Mouse (Mus musculus) midbrain, embryonic 14.5 days (tissue): ENCODE results near the gene Fkbp8. TPM values are rescaled to one million over a fixed set of nuclear protein-coding genes. Genes with fewer than 3 reads are reported as not detected.

Experiments used
- ATAC-seq: fragments of 200-750 bp; cut with Nextera tagmentation; 2 replicates; pipeline ENCODE4 v1.8.0; 2017; ENCODE audit warnings: moderate number of reproducible peaks, moderate library complexity; ENCODE audit not compliant: low FRiP score, low TSS enrichment
- DNase-seq: peaks from one replicate; pipeline ENCODE4 v3.0.0-alpha.2; 2015
- H3K27ac ChIP-seq: fragments of 300-500 bp; sonication (generic); replicated peaks from 2 replicates; pipeline ENCODE4 v1.5.1; 2014; ENCODE audit warnings: mild to moderate bottlenecking, low read depth, low read length, moderate library complexity
- H3K27me3 ChIP-seq: fragments of 300-500 bp; sonication (generic); 2 replicates; pipeline ENCODE4 v1.6.1; 2014; ENCODE audit warnings: low read length, control low read depth, mixed read lengths; ENCODE audit not compliant: control insufficient read depth, insufficient read depth
- H3K36me3 ChIP-seq: fragments of 300-500 bp; sonication (generic); 2 replicates; pipeline ENCODE4 v1.6.1; 2014; ENCODE audit warnings: low read length, control low read depth; ENCODE audit not compliant: control insufficient read depth, insufficient read depth
- H3K4me1 ChIP-seq: fragments of 300-500 bp; sonication (generic); 2 replicates; pipeline ENCODE4 v1.6.1; 2014; ENCODE audit warnings: mild to moderate bottlenecking, antibody characterized with exemption, low read length, control low read depth; ENCODE audit not compliant: control insufficient read depth, insufficient read depth
- H3K4me2 ChIP-seq: fragments of 300-500 bp; sonication (generic); 2 replicates; pipeline ENCODE4 v1.6.1; 2014; ENCODE audit warnings: mild to moderate bottlenecking, low read length, moderate library complexity
- H3K4me3 ChIP-seq: fragments of 300-500 bp; sonication (generic); replicated peaks from 2 replicates; pipeline ENCODE4 v1.5.1; 2014; ENCODE audit warnings: low read depth, low read length
- H3K9ac ChIP-seq: fragments of 300-500 bp; sonication (generic); replicated peaks from 2 replicates; pipeline ENCODE4 v1.6.1; 2014; ENCODE audit warnings: mild to moderate bottlenecking, low read length, moderate library complexity
- H3K9me3 ChIP-seq: fragments of 300-500 bp; sonication (generic); 2 replicates; pipeline ENCODE4 v1.6.1; 2016; ENCODE audit warnings: low read length, control low read depth, mixed read lengths; ENCODE audit not compliant: control insufficient read depth
- WGBS: fragments of 180-500 bp; shearing (Covaris S2); extraction: QIAGEN DNeasy Blood & Tissue Kit; methylation state at CpG from one replicate; pipeline ENCODE4 v1.1.7; 2014; 5-methylcytosine and 5-hydroxymethylcytosine counted together
- polyA plus RNA-seq: library from polyadenylated mRNA; unstranded; fragments of >200 nt; fragmentation: Nextera tagmentation; extraction: Ambion mirVana; gene quantifications from 2 replicates; pipeline ENCODE4 v1.2.1, GENCODE M21; 2014

The Fkbp8 gene
- polyA plus RNA-seq, 1 experiment from 2014 or later, result 328 TPM

GRCm38 (mm10) chr8:70530314-70530713 lies 2.8 kb downstream of the Fkbp8 start:
- no peaks in the 10 kb centered on the region for H3K9me3 ChIP-seq
- H3K4me2 ChIP-seq, result no peak overlapping the region
- H3K27me3 ChIP-seq, result no peaks in the 10 kb centered on the region
- peaks cover 52% of the 10 kb centered on the region for H3K36me3 ChIP-seq
- WGBS, result 89% methylated on average over 2 of the region's 2 CpGs
- DNase-seq (no peak), ATAC-seq (no peak)
- H3K27ac ChIP-seq, result no peak overlapping the region
- H3K4me1 ChIP-seq, result peaks cover 18% of the 10 kb centered on the region
- no peak overlapping the region for H3K4me3 ChIP-seq
- H3K9ac ChIP-seq, result no peak overlapping the region

GRCm38 (mm10) chr8:70534281-70534680 lies 6.8 kb downstream of the Fkbp8 start:
- no peaks in the 10 kb centered on the region for H3K9me3 ChIP-seq

GRCm38 (mm10) chr8:70535221-70535620 lies 7.7 kb downstream of the Fkbp8 start:
- DNase-seq, result no peak
- WGBS, result 97% methylated on average over 3 of the region's 3 CpGs
- no peaks in the 10 kb centered on the region for H3K9me3 ChIP-seq
- no peak overlapping the region for H3K4me2 ChIP-seq
- no peak for ATAC-seq
- H3K27me3 ChIP-seq, result no peaks in the 10 kb centered on the region
- peaks cover 2% of the 10 kb centered on the region for H3K4me1 ChIP-seq
- peaks cover 69% of the 10 kb centered on the region for H3K36me3 ChIP-seq
- no peak overlapping the region for H3K9ac ChIP-seq
- H3K4me3 ChIP-seq, result no peak overlapping the region
- H3K27ac ChIP-seq, result no peak overlapping the region

More at GRCm38 (mm10) chr8:70534281-70534680, 6.8 kb downstream of the Fkbp8 start:
- DNase-seq (no peak), ATAC-seq (no peak)
- no peak overlapping the region for H3K4me2 ChIP-seq
- no peak overlapping the region for H3K27ac ChIP-seq
- H3K9ac ChIP-seq, result no peak overlapping the region
- no peak overlapping the region for H3K4me3 ChIP-seq
- no peaks in the 10 kb centered on the region for H3K27me3 ChIP-seq
- peaks cover 72% of the 10 kb centered on the region for H3K36me3 ChIP-seq
- WGBS, result 97% methylated on average over 12 of the region's 12 CpGs
- peaks cover 2% of the 10 kb centered on the region for H3K4me1 ChIP-seq

- H3K4me3 ChIP-seq, result no peak overlapping the region
- DNase-seq (no peak), ATAC-seq (no peak)
- H3K9ac ChIP-seq, result no peak overlapping the region
- H3K4me2 ChIP-seq, result no peak overlapping the region
- H3K36me3 ChIP-seq, result peaks cover 64% of the 10 kb centered on the region
- H3K27me3 ChIP-seq, result no peaks in the 10 kb centered on the region
- H3K4me1 ChIP-seq, result peaks cover 7% of the 10 kb centered on the region
- H3K27ac ChIP-seq, result no peak overlapping the region
- no peaks in the 10 kb centered on the region for H3K9me3 ChIP-seq
- 86% methylated on average over 2 of the region's 2 CpGs for WGBS
Measured at GRCm38 (mm10) chr8:70535701-70536100, 8.2 kb downstream of the Fkbp8 start.

- peak overlapping the region; percentile 79 for H3K4me2 ChIP-seq
- H3K4me3 ChIP-seq, result peak overlapping the region; percentile 87
- peaks cover 12% of the 10 kb centered on the region for H3K4me1 ChIP-seq
- 16% methylated on average over 24 of the region's 24 CpGs for WGBS
- H3K9me3 ChIP-seq, result no peaks in the 10 kb centered on the region
- H3K27ac ChIP-seq, result peak overlapping the region; percentile 91
- H3K36me3 ChIP-seq, result peaks cover 41% of the 10 kb centered on the region
- ATAC-seq (peak; percentile 7; the same call in 1 of the 2 replicates), DNase-seq (peak; percentile 37)
- H3K27me3 ChIP-seq, result no peaks in the 10 kb centered on the region
- peak overlapping the region; percentile 39; the same call in 1 of the 2 replicates for H3K9ac ChIP-seq
Measured at GRCm38 (mm10) chr8:70538024-70538579, 10.6 kb downstream of the Fkbp8 start.

- no peaks in the 10 kb centered on the region for H3K27me3 ChIP-seq
- H3K27ac ChIP-seq, result peak overlapping the region; percentile 91
- H3K4me2 ChIP-seq, result peak overlapping the region; percentile 79
- H3K4me3 ChIP-seq, result peak overlapping the region; percentile 87
- H3K4me1 ChIP-seq, result peaks cover 12% of the 10 kb centered on the region
- ATAC-seq, result peak; percentile 81
- DNase-seq, result peak; percentile 100
- H3K9ac ChIP-seq, result peak overlapping the region; percentile 39
- 2% methylated on average over 32 of the region's 32 CpGs for WGBS
- no peaks in the 10 kb centered on the region for H3K9me3 ChIP-seq
- H3K36me3 ChIP-seq, result peaks cover 36% of the 10 kb centered on the region
Measured at GRCm38 (mm10) chr8:70538633-70539076, 11.1 kb downstream of the Fkbp8 start.

GRCm38 (mm10) chr8:70539077-70539813 lies 11.7 kb downstream of the Fkbp8 start, which contains the start of gene Ell:
TSS of gene Ell (plus strand) at chr8:70539457.
- H3K27ac ChIP-seq, result peak within 1 kb of the TSS; percentile 91
- peaks cover 12% of the 10 kb centered on the region for H3K4me1 ChIP-seq
- ATAC-seq (peak; percentile 88), DNase-seq (peak; percentile 98)
- H3K27me3 ChIP-seq, result no peaks in the 10 kb centered on the region
- H3K4me3 ChIP-seq, result peak within 1 kb of the TSS; percentile 87
- no peaks in the 10 kb centered on the region for H3K9me3 ChIP-seq
- H3K9ac ChIP-seq, result peak within 1 kb of the TSS; percentile 77
- under 1% methylated on average over 58 of the region's 58 CpGs for WGBS
- peak within 1 kb of the TSS; percentile 79 for H3K4me2 ChIP-seq
- H3K36me3 ChIP-seq, result peaks cover 30% of the 10 kb centered on the region

- peaks cover 12% of the 10 kb centered on the region for H3K4me1 ChIP-seq
- H3K27me3 ChIP-seq, result no peaks in the 10 kb centered on the region
- DNase-seq, result no peak
- H3K4me3 ChIP-seq, result peak overlapping the region; percentile 87
- 8% methylated on average over 4 of the region's 4 CpGs for WGBS
- peak overlapping the region; percentile 91 for H3K27ac ChIP-seq
- peak overlapping the region; percentile 79 for H3K4me2 ChIP-seq
- H3K9me3 ChIP-seq, result no peaks in the 10 kb centered on the region
- ATAC-seq, result no peak
- peak overlapping the region; percentile 77 for H3K9ac ChIP-seq
- H3K36me3 ChIP-seq, result peaks cover 22% of the 10 kb centered on the region
Measured at GRCm38 (mm10) chr8:70540013-70540506, 12.5 kb downstream of the Fkbp8 start.
